Mouse (Mus musculus) MN1 (cell line): ENCODE results near the gene Zfp978.
"Not testable (repeated sequence)": the region's sequence is repeated elsewhere in the genome, so short reads cannot be mapped to it uniquely, and the experiment has no call there.

Experiments
- DNase-seq: peaks from one replicate; pipeline ENCODE4 v3.0.0-alpha.2; 2016; ENCODE audit warnings: low spot score

Zfp978 gene

DNA sequence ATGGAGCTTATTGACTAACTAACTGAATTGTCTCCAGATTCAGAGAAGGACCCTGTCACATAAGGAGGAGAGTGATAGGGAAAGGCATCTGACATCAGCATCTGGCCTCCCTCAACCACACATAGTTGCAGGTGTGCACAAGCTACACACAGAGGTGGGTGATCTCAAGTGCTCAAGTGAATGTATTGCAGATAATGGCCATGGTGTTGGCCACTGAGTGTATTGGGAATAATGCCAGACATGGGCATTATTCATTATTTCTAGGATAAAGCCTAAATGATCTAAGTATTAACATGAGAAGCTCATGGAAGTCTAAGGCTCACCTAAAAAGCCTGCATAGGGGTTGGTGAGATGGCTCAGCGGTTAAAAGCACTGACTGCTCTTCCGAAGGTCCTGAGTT is 10.6 kb upstream of the Zfp978 start:
- DNase-seq: peak; percentile 17

DNA sequence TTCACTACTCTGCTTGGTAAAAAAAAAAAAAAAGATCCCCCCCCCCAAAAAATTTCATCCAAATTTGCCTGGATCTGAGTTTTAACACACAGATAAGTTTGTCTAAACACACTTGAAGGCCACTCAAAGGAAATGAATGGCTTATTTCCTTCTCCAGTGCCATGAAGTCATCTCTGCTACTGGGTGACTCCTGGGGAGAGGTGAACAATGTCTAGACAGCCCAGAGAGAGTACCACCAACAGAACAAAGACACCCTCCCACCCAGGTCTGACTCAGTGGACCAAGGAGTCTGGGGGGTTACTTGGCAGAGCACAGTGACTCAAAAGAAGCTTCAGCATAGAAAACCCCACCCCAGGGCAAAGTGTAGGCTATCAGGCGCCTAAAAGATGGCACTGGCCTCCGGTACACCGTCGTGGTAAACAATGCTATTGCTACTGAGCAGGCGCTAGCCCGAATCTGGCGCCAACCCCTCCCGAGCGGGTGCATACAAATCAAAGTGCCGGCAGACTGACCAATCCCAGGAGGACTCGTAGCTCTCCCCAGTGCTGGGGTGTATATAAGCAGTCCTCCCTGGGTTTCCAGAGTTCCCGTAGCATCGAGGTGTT is 9.6 kb upstream of the Zfp978 start:
- DNase-seq: not testable (repeated sequence)

DNA sequence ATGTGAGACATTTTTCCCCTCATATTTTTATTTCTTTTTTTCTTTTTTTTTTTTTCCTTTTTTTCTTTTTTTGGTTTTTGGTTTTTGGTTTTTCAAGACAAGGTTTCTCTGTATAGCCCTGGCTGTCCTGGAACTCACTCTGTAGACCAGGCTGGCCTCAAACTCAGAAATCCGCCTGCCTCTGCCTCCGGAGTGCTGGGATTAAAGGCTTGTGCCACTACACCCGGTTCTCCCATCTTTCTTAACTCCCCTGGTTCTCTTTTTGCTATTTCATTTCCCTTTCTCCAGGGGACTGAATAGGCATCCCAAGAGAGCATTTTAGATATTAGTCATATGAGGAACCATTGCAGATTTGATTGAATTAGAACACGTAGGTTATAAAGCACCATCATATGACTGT is 7.5 kb upstream of the Zfp978 start:
- DNase-seq: not testable (repeated sequence)

DNA sequence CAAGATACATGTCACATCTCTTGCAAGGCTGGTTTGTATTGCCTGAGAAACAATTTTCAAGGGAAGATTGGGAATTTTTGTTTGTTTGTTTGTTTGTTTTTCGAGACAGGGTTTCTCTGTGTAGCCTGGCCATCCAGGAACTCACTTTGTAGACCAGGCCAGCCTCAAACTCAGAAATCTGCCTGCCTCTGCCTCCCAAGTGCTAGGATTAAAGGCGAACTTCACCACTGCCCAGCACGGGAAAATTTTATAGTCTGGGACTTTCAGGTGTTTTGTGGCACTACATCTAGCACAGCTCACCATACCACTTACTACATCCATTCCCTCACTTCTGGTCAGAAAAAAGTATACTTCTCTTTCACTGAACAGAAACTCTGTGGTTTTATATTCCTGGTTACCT is 5.1 kb upstream of the Zfp978 start:
- DNase-seq: not testable (repeated sequence)

DNA sequence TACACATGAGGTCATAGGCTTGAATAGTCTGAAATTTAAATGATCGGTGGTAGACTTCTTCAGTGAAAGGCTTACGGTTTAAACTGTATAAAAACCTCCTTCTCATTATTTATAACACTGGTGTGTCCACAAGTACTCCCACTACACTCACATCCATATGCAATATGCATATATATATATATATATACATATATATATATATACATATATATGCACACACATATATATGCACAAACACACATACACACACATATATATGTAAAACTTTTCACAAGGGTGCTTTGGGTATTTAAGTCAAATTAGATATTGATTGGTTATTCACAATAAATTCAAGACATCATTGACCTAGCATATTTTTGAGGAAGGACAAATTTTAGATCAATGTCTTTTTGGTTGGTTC is 3.9 kb upstream of the Zfp978 start:
- DNase-seq: not testable (repeated sequence)

DNA sequence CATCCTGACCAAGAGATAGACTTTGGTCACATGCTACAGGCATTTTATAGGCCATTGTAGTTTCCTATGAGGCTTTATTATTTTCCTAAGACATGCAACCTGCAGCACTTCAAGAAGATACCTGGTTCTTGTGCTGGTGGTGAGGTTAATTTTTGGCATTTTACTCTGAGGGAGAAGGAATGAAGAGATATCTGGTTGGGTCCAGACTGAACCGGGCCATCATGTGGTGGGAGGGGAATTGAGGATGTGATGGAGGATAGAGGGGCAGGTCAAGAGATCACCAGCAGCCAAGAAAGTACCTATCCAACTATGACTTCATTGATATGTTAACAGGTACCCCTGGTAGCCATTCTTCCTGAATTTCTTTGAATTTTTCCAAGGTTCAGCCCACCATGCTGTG is 769 bp downstream of the Zfp978 start:
- DNase-seq: not testable (repeated sequence)

DNA sequence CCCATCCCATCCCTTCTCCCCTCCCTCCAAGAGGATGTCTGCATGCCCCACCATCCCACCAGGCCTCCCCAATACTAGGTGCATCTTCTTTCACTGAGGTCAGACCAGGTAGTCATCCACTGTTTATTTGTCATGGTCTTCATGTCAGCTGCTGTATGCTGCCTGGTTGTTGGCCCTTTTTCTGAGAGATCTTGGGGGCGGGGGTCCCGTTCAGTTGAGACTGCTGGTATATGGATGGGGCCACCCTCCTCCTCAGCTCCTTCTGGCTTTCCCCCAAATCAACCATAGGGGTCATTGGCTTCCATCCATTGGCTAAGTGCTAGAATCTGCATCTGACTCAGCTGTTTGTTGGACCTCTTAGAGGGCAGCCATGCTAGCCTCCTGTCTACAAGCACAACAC is 8.5 kb downstream of the Zfp978 start:
- not testable (repeated sequence) for DNase-seq

DNA sequence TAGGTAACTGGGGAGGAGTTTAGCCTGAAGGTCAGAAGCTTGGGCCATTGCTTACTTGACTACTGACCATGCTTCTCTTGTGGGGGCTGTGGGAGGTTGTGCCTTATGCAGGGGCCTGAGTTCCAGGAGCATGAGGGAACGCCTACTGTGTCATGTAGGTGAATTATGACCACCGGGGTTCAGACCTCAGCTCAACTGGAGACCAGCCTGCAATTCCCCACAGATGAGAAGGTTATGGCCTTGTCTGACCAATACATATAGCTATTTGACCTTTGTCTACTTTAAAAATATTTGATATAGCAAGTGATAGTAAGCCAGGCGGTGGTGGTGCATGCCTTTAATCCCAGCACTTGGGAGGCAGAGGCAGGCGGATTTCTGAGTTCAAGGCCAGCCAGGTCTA is 22.1 kb downstream of the Zfp978 start:
- DNase-seq: not testable (repeated sequence)

DNA sequence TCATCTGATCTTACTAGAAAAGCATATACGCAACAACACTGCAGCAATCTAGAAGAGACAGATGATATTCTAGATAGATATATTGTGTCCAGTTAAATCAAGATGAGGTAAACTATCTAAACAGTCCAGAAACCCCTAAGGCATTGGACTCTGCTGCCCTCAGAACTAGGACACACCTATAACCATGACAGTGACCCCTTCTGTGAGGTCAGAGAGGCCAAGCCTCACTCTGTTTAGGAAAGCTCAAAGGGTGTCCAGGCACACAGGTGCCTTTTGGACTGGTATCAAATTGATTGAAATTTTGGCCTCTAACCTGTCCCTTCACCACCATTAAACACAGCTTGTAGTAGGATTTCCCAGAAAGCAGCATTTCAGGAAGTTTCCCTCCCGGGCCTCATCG is 36.1 kb downstream of the Zfp978 start:
- not testable (repeated sequence) for DNase-seq

DNA sequence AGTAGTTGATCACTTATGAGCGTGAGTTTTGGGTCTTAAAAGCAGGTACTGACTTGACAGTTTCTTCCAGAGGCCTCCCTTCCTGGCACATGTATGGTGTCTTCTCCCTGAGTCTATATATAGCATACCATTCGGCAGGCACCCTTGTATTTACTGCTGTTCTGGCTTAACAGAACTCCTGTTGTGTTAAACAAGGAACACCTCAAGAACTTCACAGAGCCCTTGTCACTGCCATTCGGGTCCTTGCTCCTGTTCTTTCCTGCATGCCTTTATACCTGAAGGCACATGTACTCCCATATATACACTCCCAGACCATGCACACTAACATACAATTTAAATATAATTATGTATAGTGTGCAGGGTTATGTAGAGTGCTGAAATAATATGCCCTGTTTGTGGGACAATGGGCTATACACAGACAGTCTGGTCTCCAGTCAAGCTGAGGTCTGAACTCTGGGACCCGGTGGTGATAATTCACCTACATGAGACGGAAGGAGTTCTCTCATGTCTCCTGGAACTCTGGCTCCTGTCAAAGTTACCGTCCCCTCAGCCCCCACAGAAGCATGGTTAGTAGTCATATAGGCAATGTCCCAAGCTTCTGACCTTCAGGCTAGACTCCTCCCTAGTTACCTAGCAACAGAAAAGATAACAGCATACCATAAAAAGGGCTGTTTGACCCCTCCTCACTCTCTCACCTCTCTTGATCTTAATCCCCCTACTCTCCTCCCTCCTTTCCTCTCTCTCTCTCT is 37.0 kb downstream of the Zfp978 start:
- not testable (repeated sequence) for DNase-seq

DNA sequence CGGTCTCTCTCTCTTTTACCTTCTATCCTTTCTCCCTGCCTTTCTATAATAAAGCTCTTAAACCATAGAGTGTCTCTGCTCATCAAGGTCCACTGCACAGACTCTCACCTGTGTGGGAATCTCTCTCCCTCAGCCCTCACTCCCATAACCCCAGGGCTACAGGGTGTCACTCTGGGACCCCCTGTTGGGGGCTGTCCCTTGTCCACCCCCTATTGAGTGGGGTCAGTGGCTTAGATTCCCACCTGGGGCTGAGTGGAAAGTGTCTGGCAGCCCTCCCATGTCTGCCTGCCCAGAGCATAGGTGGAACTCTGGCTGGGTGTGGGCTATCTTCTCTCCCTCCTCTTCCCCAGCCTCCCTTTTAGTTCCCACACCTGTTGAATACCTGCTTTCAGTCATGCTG is 37.6 kb downstream of the Zfp978 start:
- DNase-seq: not testable (repeated sequence)

DNA sequence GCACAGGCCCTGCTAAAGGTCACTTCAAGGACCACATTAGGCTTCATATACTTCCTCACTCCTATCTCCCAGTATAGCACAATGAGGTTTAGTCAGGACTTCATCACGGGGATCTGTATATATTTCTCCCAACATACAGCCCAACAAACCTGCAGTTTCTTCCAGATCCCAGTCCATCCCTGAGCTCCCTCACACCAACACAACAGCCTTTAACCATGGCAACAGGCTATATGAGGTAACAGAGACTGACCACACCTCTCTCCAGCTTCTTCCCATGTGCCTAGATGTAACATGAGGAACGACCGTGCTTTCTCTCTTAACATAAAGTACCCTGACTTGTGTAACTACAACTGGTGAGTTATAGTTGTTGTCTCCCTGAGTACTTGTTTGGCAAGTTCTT is 38.4 kb downstream of the Zfp978 start:
- DNase-seq: not testable (repeated sequence)

DNA sequence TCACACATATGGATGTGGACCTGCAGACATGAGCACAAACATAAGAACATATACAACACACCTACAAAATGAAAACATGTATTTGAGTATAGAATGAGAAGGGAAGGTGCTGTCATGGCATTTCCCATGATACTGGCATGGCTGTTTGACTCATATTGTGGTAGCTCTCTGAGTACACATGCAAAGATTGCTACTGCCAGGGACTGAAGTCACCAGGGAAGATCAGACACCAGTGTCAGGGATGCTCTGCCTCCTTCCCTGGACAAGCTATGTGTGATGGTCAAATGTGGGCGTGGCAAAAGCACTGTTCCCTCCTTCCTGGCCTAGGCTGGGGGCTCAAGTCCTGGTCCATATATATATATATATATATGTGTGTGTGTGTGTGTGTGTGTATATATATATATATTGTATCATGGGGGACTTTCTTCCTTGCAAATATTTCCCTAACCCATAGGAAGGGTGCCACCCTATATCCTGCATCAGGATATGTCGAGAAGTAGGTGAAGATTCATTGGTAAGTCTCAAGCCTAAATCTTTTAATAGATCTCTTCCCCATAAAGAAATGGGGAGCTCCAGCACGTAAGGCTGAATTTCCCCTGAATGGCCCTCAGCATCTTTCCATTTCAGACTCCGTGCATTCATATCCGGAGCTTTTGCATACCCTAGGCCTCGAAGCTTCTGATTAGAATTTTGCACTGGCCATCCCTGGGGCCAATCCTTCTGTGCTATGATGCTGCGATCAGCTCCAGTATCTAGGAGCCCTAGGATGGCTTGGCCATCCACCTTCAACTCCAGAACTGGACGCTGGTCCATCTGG is 39.1 kb downstream of the Zfp978 start:
- DNase-seq: not testable (repeated sequence)

DNA sequence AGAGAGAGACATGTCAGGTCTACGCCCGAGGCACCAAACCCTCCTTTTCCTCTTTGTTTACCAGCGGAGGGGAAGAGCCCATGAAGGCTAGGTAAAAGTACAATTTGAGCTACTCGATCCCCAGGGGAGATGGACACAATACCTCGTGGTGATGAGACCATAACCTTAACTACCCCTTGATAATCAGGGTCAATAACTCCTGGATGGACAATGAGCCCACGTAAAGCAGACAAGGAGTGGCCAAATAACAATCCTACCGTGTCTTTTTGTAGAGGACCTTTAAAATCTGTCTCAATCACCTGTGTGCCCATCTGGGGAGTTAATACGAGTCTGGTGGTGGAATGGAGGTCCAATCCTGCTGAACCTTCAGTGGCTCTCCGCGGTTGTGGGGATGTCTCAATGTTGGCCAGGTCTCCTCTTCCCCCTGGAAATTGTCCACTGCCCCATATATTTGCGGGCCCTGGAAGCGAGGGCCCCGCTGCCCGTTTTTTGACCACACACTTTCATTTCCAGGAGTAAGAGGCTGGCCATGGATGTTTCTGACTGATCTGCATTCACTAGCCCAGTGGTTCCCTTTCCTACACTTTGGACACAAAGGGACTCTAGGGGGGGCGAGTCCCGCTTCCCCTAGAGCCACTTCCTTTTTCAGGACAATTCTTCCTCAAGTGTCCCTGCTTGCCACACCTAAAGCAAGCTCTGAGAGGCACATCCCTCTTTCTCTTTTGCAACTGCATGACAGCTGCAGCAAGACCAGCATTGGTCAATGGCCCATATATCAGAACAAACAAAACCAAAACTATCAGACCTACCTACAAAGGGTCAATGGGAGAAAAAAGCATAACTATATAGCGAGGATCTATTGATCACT is 40.0 kb downstream of the Zfp978 start:
- not testable (repeated sequence) for DNase-seq

DNA sequence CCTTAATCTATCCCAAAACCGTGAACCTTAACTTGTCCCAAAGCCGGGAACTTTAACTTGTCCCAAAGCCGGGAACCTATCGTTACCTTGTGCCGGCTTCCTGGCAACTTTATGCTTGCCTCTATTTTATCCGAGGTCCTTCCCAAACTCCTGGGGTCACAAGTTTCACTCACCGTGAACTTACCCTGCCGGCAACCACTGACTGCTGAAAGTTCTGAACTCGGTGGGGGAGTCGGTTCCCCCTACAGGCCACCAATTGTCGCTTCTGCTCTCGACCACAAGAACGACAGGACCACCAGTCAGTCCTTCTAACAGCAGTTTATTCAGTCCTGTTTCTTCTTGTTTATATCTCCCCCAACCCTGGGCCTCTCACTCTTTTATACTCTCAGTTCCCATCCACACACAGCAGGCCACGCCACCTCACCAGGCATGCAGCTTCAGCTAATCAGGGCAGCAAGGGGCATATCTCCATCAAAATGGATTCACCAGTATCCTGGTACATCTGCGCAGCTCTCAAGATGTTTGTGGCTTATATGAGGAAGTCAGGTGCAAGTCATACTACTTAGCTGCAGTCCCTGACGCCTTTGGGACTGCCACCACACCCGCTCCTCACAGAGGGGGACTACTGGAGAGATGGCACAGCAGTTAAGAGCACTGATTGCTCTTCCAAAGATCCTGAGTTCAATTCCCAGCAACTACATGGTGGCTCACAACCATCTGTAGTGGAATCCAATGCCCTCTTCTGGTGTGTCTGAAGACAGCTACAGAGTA is 40.8 kb downstream of the Zfp978 start:
- DNase-seq: not testable (repeated sequence)

DNA sequence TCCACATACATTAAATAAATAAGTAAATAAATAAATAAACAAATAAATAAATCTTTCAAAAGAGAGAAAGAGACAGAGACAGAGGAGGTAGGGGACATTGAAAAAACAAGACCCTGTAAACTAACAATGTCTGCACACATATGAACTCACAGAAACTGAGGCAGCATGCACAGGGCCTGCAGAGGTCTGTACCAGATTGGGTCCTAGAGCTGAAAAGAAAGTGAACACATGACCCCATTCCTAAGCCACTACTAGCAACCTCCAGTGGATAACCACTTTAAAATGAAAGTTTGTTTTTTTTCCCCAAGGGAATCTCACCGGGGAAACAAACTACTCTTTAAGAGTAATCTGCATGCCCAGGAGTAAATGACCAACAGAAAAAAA is 41.4 kb downstream of the Zfp978 start:
- DNase-seq: not testable (repeated sequence)

DNA sequence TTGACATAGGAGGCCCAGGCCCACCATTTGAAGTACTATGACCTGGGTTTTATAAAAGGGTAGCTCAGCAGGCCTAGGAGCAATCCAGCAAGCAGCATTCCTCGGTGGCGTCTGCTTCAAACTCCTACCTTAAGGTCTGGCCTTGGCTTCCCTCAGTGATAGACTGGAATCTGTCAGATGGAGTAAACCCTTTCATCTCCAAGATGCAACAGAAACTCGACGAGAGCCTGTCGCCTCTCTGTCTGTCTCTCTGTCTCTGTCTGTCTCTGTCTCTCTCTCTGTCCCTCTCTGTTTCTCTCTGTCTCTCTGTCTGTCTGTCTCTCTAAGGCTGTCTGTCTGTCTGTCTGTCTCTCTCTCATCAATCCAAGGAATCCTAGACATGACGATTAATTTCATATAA is 42.4 kb downstream of the Zfp978 start:
- not testable (repeated sequence) for DNase-seq

DNA sequence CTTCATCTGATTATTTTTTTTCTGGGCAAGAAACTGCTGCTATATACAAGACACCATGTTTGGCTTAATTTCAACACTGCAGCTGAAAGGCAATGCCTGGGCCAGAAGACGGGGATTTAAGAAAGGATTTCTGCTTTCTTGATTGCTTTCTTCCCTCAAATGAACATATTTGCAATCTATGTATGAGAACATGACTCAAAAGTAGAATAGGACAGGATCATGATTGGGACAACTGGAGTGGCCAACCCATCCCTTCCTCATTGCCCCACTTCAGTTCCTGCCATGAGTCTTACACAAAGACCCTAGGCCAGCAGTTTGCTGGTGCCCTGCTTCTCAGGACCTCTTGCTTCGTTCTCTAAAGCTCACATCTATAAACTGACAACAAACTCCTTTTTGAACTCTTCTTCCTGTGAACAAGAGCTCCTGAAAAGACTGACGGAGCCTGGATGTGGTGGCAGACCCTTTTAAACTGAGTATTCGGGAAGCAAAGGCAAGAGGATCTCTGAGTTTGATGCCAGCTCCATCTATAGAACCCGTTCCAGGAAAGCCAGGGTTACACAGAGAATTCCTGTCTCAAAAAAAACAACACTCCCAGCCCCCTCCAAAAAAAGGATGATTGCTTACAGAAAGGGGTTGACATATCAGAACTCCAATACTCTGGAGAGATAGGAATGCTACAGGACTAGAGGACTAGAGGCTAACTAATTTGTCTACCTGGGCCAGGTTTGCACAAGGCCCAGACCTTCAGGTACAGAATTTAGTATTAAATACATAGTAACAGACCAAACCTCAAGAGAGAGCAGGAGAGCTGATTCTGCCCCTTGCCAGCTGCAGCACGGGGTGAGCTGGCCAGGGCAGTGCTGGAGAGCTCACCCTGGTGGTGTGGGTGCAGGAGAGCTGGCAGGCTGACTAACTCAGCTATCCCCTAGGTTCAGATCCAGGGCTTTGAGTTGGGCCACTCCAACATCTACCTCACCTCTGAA is 43.1 kb downstream of the Zfp978 start:
- not testable (repeated sequence) for DNase-seq

DNA sequence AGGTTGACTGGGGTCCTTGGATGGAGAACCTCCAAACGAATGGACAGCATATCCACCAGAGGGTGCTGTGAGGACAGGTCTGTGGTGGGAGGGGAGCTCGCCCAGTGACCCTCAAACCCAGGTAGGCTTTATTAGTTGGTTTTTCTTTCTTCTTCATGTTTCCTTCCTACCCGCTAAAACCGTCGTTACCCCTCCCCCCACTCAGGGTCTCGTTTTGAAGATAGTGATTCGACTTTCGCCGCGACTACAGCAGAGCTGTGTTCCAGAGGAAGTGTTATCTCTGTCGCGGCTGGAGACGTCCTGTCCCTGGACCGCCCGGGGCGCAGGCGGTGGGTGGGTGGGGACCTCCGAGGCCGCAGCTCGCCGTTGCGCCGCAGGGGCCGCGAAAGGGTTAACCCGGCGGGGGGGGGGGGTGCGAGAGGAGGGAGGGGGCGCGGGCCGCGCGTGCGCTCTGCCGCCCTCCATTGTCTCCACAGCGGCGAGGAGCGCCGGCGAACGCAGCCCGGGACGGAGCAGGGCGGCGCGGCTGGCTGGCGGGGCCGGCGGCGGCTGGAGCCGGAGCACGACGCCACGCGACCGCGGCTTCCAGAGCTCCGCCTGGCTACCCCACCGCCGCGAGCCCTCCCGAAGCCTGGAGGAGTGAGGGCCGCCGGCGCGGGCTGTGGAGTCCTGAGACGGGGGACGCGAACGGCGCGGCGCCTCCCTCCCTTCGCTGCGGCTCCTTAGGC is 45.8 kb downstream of the Zfp978 start:
- DNase-seq: no peak
